Mouse (Mus musculus) large intestine, adult 2 months (tissue): ENCODE measurements around the gene Gm49721. TPM values are rescaled to one million over a fixed set of nuclear protein-coding genes. Genes with fewer than 3 reads are reported as not detected.
A peak's percentile ranks its signal among the peaks of the same experiment; 100 is the strongest.
"Not testable (repeated sequence)": the region's sequence is repeated elsewhere in the genome, so short reads cannot be mapped to it uniquely, and the experiment has no call there.

ENCODE experiments used
- DNase-seq: peaks from one replicate; pipeline ENCODE4 v3.0.0-alpha.2; 2012; ENCODE audit warnings: low read depth, low spot score
- WGBS: fragments of 180-500 bp; shearing (Covaris S2); methylation state at CpG from one replicate; pipeline ENCODE4 v1.1.7; 2018; 5-methylcytosine and 5-hydroxymethylcytosine counted together
- polyA plus RNA-seq: library from polyadenylated mRNA; depleted of rRNA; stranded (reverse); fragments of >200 nt; gene quantifications from 2 replicates; pipeline ENCODE4 v1.2.3, GENCODE M21; 2012

Gene Gm49721
- polyA plus RNA-seq, 1 experiment, result 0.42 TPM

DNA sequence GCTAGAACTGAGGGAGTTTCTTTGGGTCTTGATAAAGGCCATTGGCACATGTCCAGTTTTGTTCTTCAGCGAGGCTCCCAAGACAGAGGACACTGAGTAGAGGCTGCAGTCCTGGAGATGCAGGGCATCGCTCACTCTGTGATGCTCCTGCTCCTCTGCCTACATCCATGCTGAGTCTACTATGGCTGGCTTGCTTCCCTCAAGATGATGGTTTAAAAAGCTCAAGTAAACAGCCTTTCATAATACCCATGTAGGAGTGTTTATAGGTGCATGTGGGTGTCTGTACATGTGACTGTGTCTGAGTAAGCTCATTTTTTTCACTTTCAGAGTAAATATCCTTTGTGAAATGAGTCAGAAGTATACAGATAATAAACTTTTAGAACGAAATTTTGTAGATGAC, 3.7 kb upstream of the Gm49721 start:
- WGBS, result 44% methylated on average over 3 of the region's 3 CpGs
- not testable (repeated sequence) for DNase-seq

DNA sequence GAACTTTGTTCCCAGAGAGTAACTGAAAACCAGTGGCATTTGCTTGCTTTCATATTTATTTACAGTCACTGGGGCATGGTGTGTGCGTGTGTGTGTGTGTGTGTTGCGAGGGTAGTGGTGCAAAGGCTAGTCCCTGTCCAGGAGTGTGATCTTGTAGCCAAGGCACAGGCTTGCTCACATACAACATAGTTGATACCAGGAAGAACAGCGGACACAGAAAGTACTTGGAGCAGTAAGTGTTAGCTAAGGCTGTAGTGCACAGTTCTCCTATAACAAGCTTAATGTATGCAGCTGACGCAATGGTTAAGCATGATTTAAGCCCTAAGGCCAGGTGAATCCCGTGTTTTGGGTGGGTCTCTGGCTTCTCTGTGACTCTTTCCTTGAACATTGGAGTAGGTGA, 676 bp downstream of the Gm49721 start:
- DNase-seq, result not testable (repeated sequence)
- 2% methylated on average over 5 of the region's 5 CpGs for WGBS

- WGBS, result 90% methylated on average over 5 of the region's 8 CpGs
Observed at GRCm38 (mm10) chr17:6980144-6980543, 1.4 kb downstream of the Gm49721 start.

GRCm38 (mm10) chr17:6986118-6986517, 7.4 kb downstream of the Gm49721 start:
- 96% methylated on average over 1 of the region's 1 CpGs for WGBS
- DNase-seq, result not testable (repeated sequence)

More at GRCm38 (mm10) chr17:6980144-6980543, 1.4 kb downstream of the Gm49721 start:
- DNase-seq, result not testable (repeated sequence)

GRCm38 (mm10) chr17:6995504-6995903, 16.8 kb downstream of the Gm49721 start:
- WGBS, result no CpG with 5 or more reads among the region's 6 CpGs
- DNase-seq, result not testable (repeated sequence)

DNA sequence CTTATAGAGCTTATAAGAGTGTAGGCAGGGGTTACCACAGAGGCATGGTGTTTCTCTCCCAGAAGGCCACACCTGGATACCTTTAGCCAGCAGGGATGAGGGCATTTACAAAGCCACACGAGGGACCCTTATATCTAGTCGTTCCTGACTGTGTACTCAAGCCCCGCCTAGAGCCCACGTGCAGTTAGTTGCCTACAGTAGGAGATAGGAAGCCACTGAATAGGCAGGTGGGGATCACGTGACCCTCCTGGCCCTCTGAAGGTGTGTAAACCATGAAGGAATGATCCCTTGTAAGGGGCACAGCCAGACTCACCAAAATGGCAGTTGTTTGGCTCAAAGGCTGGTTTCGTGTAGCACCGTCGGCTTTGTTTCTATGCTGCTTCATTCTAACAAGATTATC, 18.1 kb downstream of the Gm49721 start:
- WGBS, result 60% methylated on average over 8 of the region's 8 CpGs
- not testable (repeated sequence) for DNase-seq

DNA sequence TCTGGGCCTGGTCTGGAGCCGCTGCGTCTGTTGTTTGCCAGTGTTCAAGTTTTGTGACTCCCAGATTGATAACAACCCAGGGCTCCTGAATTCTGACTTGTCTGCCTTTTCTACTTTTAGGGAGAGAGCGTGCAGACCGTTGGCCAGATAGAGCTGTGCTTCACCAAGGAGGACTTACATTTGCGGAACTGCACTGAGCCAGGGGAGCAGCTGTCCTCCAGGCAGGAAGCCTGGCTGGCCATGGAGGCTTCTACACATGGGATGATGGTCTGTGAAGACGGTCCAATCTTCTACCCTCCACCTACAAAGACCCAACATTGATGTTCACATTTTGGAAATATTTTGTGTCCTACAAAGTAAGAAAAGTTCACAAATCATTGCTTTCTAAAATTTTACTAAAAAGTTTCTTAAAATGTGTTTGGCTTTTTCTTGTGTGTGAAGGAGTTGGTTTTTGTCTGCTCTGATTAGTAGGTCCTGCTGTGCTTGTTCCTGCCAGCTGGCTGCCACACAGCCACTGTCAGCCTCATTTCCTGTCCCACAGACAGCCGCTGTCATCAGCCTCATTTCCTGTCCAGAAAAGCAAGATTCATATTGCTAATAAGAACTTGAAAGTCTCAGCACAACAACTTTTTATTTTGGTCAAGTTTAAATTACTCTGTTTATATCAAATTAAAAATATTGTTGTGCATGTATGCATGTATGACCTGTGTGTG, 19.2 kb downstream of the Gm49721 start:
- 77% methylated on average over 1 of the region's 7 CpGs for WGBS

GRCm38 (mm10) chr17:7001790-7002585, 23.3 kb downstream of the Gm49721 start:
- 87% methylated on average over 9 of the region's 12 CpGs for WGBS
- DNase-seq, result not testable (repeated sequence)

More for the DNA sequence above, 19.2 kb downstream of the Gm49721 start:
- DNase-seq, result not testable (repeated sequence)

GRCm38 (mm10) chr17:7003392-7003791, 24.7 kb downstream of the Gm49721 start:
- DNase-seq, result not testable (repeated sequence)
- no CpG with 5 or more reads among the region's 3 CpGs for WGBS

GRCm38 (mm10) chr17:7005646-7006045, 26.9 kb downstream of the Gm49721 start:
- WGBS, result 72% methylated on average over 4 of the region's 4 CpGs
- DNase-seq, result not testable (repeated sequence)

DNA sequence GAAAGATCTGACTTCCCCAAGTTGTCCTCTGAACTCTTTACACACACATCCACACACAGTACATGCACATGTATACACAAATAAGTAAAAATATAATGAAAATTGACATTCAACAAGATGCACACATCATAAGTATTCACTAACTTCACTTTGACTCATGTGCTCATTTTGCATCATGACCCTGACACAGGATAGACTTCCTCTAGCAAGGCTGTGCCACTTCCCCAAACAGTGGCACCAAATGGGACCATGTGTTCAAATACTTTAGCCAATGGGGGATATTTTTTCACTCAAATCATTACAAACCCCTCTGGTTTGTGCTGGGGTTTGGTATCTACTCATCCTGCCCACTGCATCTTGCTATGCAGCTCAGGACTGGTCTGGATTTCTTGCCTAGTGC, 30.2 kb downstream of the Gm49721 start:
- DNase-seq, result not testable (repeated sequence)

DNA sequence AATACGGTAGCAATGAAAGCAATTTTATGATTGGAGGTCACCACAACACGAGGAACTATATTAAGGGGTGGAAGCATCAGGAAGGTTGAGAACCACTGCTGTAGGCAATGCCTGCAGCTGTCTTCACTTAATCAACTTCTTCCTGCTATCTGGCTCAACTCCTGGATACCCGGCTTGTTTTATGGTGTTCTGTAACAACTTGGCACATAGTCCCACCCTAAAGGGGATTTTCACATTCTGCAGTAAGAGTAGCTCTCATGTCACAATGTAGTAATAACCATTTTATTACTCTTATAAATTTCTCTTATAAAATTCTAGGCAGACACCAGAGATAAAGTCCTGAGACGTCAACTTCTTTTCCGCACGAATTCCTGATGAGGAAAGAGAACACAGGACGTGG, 30.7 kb downstream of the Gm49721 start:
- not testable (repeated sequence) for DNase-seq
- no CpG with 5 or more reads among the region's 7 CpGs for WGBS

GRCm38 (mm10) chr17:7009901-7010300, 31.2 kb downstream of the Gm49721 start:
- WGBS, result 22% methylated on average over 5 of the region's 9 CpGs
- DNase-seq, result peak; percentile 0

- not testable (repeated sequence) for DNase-seq
- WGBS, result no CpG with 5 or more reads among the region's 1 CpGs
Observed at GRCm38 (mm10) chr17:7014190-7014589, 35.5 kb downstream of the Gm49721 start.

DNA sequence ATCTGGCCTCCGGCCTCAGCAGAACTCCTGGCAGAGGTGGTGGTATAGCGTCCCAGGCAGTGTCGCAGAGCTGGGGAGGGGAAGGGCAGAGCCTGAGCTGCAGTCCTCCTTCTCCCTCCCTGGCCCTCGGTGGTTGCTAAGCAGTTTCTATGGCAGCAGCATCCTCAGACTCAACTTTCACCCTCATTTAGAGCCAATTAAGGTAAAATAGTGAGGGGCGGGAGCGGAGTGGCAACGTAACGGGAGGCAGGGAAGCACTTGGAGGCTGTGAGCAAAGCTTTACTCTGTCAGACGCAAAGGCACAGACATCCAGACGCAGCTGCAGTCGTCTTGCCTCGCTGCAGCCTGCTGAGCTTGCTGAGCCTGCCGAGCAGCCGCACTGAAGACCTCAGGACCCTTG, 46.6 kb downstream of the Gm49721 start, which contains the start of gene Gm1604a:
Gm1604a (plus strand) TSS at position 312 of the 400 bp plus-strand sequence.
- 34% methylated on average over 7 of the region's 14 CpGs for WGBS
- DNase-seq, result not testable (repeated sequence)

- 67% methylated on average over 3 of the region's 14 CpGs for WGBS
- DNase-seq, result not testable (repeated sequence)
Observed at GRCm38 (mm10) chr17:7025764-7026346, 47.2 kb downstream of the Gm49721 start.

DNA sequence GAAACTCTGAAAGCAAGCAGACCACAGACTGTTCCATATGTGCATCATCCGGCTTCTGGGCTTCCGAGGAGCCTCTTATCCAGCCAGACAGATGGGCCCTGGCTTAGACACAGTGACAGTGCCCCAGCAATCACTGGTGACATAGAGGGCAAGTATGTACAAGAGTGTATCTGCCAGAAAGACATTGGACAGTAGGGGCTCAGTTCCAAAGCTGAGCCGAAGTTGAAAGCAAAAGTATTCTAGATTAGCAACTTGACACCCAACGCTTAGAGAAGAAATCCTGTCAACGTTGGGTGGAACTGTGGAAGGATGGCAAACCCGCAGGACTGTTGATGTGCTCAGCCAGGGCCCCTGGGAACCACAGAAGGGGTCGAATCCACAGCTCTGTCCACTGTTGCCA, 51.5 kb downstream of the Gm49721 start:
- not testable (repeated sequence) for DNase-seq
- 70% methylated on average over 6 of the region's 7 CpGs for WGBS

DNA sequence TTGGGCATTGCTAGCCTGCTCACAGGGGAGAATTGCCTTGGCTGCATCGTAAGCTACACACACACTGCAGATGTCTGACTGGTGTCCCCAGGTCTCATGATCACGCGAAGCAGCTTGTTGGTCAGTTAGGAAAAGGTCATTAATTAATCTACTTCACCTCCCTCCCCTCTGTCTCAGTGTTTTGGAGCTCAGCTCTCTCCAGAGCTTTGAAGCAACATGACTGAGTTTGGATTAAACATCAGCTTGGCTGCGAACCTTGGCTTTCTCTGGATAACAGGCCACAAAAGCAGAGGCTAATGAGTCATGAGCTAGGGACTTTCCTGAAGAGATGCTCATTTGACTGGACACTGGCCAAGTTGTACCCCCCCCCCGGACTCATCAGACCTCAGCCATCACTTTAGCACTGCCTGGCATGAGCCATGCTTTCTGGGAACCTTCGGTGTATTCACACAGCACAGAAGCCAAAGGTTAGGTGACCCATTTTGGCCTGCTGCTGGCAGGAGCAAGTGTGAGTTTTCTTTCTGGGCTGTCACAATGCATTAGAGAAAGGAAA, 52.0 kb downstream of the Gm49721 start:
- DNase-seq, result not testable (repeated sequence)
- WGBS, result 57% methylated on average over 3 of the region's 6 CpGs

DNA sequence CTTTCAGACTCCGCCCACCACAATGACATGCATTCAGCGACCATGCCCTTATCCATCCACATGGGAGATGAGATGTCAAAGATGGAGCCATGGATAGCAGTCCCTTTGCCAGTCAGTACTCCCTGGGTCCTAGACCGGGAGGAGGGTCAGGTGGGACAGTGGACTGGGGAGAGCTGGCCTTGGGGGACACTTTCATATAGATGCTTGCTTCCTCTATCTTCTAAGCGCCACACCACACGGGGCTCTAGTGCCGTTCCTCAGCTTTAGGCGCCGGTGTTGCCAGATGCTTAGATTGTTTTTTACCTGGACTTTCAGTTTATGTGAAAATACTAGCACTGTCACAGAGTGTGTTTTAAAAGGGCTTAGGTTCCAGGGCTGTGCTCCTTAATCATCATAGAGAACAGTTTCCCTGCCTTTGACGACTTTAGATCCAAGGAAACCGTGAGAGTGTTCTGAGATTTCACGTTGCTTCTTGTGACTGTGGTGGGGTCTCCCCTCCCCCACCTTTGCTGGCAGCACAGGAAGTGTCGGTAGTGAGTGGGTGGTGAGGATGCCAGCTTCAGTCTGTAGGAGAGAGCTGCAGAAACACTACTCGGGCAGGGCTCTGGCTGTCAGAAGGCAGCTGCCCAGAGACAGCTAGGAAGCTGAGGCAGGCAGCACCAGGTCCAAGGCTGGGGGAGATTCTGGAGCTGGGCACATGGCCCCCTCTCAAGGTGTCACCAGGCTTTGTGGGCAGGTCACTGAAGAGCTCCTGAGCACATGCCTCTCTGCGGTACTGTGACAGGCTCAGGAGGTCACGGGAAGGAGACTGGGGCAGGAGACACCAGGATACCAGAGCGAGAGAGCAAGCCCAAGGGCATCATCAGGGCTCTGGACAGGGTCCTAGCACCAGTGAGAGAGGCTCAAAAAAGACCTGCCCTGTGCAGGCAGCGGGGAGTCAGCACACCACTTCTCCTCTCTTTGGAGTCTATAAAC, 54.8 kb downstream of the Gm49721 start:
- 40% methylated on average over 3 of the region's 17 CpGs for WGBS
- not testable (repeated sequence) for DNase-seq
